Mouse (Mus musculus): ENCODE measurements around the gene Rnd2. TPM values are rescaled to one million over a fixed set of nuclear protein-coding genes. Genes with fewer than 3 reads are reported as not detected.
"Not testable (repeated sequence)": the region's sequence is repeated elsewhere in the genome, so short reads cannot be mapped to it uniquely, and the experiment has no call there.

Gene Rnd2
- total RNA-seq, 4 experiments from 2014 or later: 156 to 190 (median 176) TPM

DNA sequence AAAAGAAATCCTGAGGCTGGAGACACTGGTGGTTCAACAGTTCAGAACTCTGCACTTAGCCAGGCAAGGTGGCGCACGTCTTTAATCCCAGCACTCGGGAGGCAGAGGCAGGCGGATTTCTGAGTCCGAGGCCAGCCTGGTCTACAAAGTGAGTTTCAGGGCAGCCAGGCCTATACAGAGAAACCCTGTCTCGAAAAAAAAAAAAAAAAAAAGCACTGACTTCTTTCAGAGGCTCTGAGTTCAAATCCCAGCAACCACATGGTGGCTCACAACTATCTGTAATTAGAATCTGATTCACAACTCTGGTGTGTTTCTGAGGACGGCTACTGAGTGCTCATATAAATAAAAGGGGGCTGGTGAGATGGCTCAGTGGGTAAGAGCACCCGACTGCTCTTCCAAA lies 17.9 kb upstream of the Rnd2 start:
- not testable (repeated sequence) for DNase-seq (ENCODE audit: low spot score in 2 of 2)

DNA sequence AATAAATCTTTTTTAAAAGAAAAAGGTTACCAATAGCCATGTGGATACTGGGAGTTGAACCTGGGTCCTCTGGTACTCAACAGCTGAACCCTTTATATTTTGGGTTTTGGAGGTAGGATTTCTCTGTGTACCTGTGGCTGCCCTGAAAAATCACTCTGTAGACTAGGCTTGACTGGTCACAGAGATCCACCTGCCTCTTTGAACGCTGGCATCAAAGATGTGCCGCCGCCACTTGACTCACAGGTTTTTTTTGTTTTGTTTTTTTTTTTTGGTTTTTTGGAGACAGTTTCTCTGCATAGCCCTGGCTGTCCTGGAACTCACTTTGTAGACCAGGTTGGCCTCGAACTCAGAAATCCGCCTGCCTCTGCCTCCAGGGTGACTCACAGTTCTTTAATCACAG lies 17.0 kb upstream of the Rnd2 start:
- DNase-seq (ENCODE audit: low spot score in 2 of 2): no peak

DNA sequence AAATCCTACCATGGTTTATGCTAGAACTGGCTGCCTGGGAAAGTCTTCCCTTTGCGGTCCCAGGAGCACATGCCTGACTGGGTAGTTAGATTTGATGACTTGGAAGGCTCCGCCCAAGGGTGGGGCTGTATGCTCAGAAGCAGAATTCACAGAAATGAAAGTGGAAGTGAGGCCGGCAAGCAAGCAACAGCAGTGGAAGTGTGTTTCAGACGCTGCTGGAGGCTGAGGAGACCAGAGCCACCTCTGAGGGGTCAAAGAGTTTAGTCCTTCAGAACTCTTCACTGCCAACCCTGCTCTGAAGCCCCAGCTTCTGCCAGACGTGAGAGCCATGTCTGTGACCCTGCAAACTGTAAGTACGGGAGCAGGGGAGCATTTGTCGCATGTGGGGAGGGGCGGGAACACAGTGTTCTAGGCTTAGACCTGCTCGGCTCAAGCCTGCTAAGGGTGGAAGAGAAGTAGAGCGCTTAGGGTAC lies 16.5 kb upstream of the Rnd2 start, which contains the start of gene Ifi35:
Gene Ifi35 (plus strand): TSS at position 134 of the 473 bp plus-strand sequence.
- DNase-seq (ENCODE audit: low spot score in 2 of 2): no peak

DNA sequence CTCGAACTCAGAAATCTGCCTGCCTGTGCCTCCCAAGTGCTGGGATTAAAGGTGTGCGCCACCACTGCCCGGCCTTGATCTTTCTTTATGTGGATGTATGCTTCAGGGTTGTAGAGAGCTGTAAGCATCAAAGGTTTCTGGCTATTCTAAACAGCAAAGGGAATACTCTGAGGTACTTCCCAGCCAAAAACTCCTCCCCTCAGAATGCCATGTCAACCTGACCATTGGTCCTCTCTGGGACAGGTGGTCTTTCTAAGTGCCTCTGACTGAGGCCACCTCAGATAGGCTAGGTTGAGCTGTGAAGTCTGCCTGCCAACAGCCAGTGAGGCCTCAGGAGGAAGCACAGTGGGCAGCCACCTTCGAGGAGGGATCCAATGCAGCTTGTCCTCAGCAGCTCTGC lies 15.9 kb upstream of the Rnd2 start:
- no peak for DNase-seq (ENCODE audit: low spot score in 2 of 2)

DNA sequence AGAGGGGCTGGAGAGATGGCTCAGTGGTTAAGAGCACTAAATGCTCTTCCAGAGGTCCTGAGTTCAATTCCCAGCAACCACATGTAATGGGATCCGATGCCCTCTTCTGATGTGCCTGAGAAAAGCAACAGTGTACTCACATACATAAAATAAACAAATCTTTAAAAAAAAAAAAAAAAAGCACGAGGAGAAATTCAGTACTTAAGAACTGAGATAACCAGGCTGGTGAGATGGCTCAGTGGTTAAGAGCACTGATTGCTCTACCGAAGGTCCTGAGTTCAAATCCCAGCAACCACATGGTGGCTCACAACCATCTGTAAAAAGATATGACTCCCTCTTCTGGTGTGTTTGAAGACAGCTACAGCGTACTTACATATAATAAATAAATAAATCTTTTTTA lies 15.2 kb upstream of the Rnd2 start:
- DNase-seq (ENCODE audit: low spot score in 2 of 2): not testable (repeated sequence)

DNA sequence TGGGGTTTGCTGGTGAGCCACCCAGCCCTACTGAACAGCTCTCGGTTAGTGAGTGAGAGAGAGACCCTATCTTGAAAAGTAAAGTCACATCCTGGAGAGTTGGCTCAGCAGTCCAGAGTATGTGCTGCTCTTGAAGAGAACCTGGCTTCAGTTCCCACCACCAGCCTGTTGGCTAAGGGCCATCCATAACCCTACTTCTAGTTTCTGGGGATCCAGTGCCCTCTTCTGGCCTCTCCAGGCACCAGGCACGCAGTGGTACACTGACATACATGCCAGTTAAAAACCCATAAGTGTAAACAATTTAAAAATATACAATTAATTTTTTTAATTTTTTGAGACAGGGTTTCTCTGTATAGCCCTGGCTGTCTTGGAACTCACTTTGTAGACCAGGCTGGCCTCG lies 14.4 kb upstream of the Rnd2 start:
- DNase-seq (ENCODE audit: low spot score in 2 of 2): no peak

DNA sequence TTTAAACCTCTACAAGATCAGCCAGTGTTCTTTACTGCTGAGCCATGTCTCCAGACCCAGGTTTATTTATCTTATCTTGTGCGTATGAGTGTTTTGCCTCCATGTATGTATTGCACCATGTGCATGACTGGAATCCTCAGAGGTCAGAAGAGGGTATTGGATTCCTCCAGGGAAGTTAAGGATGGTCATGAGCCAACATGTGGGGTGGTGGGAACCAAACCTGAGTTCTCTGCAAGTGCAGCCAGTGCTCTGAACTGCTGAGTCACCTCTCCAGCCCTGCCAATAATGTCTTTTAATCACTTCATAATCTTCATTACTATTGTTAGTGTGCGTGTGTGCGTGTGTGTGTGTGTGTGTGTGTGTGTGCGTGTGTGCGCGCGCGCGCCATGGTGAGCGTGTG lies 13.3 kb upstream of the Rnd2 start:
- DNase-seq (ENCODE audit: low spot score in 2 of 2): no peak

DNA sequence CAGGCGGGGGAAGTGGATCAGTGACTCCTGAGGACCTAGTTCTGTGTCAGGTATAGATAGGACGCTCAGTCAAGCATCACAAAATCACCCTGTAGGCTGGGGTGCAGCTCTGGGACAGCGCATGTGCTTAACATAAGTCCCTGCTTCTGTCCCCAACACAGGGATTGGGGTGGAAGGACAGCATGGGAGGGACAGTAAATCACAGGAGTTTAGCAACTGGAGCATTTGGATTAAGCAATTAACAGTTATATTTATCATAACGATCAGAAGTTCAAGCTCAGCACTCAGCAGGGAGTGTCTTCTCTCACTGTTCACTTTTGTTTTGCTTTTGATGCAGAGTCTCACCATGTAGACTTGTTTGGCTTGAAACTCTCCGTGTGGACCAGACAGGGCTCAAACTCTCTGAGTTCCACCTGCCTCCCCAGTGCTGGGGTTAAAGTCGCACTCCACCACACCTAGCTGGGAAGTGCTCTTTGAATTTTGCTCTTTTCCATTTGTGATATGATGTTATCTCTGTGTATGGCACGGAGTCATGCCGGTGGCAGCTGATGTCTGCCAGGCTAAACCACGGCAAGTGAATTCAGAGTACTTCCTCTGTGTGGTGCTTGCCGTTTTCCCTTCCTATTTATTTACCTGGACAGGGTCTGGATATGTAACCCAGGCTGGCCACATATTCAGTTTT lies 12.6 kb upstream of the Rnd2 start:
- no peak for DNase-seq (ENCODE audit: low spot score in 2 of 2)

DNA sequence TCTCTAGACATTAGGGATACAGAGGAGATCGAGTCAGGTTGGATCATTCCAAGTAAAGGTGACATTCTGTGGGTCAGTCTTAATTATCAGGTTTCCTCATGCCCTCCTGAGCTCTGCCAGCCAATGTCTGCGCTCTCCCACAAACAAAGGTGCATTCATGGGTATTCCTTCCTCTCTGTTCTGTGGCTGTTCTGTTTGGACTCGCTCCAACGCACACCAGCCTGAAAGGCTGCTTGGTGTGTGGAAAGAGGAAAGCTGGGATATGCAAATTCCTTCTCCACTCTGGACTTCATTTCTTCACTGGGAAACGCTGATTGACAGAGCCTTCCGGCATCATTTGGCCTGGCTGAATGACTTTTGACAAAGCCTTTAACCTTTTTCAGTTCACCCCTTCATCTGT lies 10.1 kb upstream of the Rnd2 start:
- DNase-seq (ENCODE audit: low spot score in 2 of 2): no peak

DNA sequence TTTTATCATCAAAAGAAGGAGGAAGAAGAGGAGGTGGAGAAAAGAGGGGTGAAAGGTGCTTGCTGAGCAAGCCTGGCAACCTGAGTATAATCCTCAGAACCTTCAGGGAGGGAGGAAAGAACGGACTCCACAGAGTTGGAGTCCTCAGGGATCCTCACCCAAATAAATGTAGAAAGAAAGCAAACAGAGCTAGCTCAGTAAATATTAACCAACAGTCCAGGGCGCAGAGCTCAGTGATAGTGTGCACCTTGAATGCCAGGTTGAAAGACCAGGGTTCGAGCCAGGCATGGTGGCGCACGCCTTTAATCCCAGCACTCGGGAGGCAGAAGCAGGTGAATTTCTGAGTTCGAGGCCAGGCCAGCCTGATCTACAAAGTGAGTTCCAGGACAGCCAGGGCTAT lies 9.2 kb upstream of the Rnd2 start:
- DNase-seq (ENCODE audit: low spot score in 2 of 2): no peak

DNA sequence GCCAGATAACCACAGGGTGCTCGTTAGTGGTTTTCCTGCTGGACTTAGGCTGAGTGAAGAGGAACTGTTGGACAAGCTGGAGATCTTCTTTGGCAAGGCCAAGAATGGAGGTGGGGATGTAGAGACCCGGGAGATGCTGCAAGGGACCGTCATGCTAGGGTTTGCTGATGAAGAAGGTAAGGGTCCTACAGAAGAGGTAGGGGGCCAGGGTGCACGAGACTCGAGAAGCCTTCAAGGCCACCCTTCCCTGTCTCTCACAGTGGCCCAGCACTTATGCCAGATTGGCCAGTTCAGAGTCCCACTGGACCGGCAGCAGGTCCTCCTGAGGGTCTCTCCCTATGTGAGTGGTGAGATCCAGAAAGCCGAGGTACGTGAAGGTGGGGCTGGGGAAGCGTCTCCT lies 7.2 kb upstream of the Rnd2 start:
- DNase-seq (ENCODE audit: low spot score in 2 of 2): no peak

DNA sequence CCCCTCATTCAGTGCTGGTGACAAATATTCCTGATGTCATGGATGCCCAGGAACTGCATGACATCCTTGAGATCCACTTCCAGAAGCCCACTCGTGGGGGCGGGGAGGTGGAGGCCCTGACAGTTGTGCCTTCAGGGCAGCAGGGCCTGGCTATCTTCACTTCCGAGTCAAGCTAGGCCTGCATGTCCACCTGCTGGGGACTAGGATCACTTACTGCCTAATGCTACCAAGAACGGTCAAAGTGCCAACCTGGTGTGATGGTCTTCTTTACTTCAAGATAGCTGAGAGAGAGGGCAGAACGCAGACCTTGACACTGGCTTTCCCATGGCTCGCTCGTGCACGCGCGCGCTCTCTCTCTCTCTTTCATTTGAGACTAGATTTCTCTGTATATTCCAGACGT lies 6.6 kb upstream of the Rnd2 start:
- DNase-seq (ENCODE audit: low spot score in 2 of 2): no peak

DNA sequence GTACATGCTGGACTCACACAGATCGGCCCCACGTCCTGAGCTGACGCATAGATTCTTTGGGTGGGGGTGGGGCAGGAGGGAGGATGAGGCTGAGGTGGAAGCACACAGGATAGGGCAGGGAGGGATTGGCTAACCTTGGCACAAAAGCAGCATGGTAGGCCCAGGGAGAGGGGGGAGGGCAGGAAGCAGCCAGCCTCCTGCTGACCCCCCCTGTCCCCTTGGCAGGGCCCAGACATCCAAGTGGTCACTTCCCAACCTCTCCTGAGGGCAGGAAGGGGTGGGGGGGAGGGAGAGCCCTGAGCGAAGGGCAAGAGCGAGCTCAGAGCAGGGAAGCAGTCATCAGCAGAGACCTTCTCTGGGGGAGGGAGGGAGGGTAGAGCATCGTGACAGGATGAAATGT lies 5.1 kb upstream of the Rnd2 start:
- DNase-seq (ENCODE audit: low spot score in 2 of 2): no peak

DNA sequence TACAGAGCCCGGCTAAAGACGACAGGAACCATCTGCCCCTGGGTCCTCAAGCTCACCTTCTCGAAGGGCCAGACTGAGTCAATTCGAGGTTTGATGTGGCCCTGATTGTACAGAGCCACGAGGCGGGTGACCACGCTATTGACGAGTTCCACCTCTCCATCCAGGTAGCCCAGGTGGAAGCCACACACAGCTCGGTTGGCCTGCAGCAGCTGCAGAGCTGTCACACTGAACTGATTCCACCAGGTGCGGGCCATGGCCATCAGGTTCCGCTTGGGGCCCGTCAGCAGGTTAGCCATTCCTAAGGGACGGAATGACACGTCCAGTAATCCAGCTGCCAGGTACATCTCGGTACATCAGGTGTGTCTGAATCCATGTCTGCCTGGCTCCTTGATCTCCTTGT lies 4.5 kb upstream of the Rnd2 start:
- DNase-seq (ENCODE audit: low spot score in 2 of 2): no peak

DNA sequence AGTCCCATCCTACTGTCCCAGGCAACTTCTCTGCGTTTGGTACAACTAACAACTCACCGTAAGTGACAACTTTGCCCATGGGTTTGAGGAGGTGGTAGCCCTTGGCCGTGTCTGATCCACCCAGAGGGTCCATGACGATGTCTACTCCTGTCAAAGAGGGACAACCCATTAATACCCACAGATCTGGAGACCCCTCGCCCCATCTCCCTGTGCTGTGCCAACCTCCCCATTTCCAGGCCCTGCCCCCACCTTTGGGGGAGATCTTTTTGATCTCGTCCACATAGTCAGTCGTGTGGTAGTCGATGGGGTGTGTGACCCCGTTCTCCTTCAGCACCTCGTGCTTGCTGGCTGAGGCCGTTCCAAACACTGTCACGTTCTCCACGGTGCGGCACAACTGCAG lies 2.7 kb upstream of the Rnd2 start:
- no peak for DNase-seq (ENCODE audit: low spot score in 2 of 2)

DNA sequence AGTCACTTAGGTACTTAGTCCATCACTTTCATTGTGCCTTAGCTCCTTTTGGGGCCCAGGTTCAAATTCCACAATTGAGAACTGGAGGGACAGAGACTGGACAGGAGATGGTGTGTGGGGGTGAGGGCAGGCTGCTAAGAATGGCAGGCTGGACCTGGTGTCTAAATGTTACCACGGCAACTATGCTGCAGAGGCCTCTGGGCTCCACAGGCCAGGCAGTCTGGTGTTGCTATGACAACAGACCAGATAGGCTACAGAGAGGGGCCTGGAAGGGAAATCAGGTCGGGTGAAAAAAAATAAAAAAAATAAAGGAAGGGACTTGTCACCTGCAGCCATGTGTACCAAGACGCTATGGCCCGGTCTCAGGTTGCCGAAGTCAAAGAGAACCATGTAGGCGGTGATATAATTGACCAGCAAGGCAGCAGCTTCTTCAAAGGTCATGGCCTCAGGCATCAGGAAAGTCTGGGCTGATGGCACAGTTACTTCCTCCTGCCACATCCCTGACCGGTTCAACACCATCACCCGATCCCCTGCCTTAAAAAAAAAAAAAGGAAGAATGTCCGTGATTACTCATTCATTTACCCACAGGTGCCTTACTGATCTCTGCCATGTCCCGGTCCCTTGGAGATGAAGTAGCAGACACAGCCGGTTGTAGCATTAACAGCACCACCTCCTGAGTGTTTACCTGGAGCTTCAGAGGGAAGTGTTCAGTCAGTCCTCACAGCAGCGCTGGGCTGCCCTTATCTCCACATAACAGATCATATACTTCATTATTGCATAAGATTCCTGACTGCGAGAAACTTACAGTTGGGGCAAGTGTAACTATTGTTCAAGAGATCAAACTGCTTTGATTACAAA lies 2.0 kb upstream of the Rnd2 start:
- DNase-seq (ENCODE audit: low spot score in 2 of 2): no peak

DNA sequence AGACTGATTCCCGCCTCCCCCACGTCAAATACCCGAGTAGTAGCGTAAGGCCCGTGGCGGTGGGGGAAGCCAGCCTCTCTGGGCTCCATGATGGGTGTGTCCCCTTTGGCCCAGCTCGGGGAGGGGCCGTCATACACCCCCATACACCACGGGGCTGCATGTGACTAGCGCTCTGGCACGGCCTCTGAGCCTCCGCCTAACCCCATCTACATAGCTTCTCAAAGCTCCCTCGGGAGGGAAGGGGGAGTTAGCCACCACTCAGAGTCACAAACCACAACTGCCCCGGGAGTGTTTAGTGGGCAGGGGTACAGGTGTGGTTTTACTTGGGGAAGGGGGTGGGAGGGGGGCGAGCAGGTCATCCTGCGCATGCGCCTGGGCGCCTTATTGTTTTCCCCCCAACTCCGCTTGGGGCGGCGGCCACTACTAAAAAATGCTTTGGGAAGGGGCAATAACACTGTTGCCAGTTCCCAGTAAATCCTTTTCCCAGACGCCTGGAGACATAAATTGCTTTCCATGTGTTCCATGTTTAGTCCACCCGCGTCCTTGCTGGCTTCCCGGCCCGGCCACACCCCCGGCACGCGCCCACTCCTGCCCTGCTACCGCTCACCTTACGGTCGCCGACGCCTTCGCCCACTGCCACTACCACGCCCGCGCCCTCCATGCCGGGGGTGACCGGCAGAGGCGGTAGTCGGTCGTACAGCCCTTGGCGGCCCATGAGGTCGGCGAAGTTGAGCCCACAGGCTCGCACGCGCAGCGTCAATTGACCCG lies 486 bp downstream of the Rnd2 start:
- no peak for DNase-seq (ENCODE audit: low spot score in 2 of 2)

DNA sequence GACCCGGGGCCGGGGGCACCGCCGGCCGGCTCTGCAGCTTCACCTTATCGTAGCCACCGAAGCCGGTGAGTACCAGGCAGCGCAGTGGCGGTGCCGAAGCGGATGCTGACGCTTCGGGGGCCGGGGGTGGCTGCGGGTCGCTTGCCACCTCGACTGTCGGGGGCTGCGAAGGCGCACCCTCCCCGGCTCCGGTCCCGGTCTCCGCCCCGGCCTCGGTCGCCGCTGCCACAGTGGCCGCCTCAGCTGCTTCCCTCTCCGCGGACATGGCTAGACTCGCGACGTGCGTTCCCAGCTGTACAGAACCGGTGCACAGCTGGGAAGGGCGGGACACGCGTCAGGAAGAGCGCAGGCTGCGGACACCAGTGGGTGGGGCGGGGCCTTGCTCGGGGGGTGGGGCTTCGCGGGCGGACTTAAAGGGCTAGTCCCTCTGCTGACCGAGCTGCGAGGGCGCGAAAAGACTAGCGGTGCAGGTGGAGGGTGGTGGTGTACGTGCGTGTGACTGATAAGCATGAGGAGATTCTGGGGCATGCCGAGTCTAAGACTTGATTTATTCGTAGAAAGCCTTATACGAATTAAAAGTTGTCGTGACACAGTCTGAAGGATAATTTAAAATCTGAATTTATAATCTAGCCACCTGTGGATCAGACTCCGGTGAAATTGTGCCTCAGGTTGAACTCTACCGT lies 1.2 kb downstream of the Rnd2 start, which contains the start of gene Vat1:
Gene Vat1 (minus strand): TSS at position 362 of the 683 bp plus-strand sequence.
- peak in 1 of 2 experiments; percentile 36 for DNase-seq (ENCODE audit: low spot score in 2 of 2)

DNA sequence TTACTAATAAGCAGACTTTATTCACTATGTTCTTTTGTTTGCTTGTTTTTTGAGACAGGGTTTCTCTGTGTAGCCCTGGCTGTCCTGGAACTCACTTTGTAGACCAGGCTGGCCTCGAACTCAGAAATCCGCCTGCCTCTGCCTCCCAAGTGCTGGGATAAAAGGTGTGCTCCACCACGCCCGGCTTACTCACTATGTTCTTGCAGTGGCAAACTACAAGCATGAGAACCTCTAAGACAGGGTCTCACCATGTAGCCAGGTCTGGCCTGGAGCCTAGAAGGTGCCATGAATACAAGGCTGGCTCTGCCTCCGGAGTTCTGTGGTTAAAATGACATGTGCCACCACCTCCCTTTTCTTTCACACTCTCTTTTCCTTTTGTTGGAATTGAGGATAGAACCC lies 1.8 kb downstream of the Rnd2 start:
- DNase-seq (ENCODE audit: low spot score in 2 of 2): not testable (repeated sequence)

DNA sequence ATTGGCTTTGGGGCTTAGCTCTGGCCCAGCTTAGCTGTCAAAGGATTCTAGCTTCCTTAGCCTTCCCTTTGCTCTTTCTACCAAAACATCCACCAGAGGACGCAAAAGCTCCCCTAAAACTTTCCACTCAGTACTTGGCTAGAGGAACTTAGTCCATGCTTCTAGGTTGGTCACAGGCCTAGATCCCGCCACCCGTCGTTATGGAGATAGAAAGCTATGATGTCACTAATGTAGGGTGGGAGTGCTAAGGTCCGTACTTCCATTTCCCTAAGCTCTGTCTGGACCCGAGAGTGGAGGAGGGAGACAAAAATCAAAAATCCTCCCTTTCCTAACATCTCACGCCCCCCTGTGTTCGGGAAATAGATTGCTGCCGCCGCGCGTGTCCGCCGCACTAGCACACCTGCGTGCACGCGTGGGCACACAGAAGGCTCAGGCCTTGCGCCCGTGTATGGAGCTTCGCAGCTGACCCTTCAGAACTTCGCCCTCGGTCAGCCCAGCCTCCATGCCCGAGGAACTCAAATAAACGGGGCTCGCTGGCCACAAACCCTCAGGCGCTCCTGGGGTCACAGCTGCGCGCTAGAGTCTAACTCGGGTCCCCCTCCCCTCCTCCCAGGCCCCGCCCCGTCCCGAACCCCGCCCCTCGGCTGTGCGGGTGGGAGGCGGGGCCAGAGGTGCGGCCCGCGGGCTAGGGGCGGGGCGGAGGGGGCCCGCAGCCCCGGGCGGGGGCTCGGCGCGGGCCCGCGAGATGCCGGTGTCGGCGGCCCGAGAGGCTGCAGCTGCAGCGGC lies 2.9 kb downstream of the Rnd2 start:
- peak; percentile 59 to 64 for DNase-seq (ENCODE audit: low spot score in 2 of 2)
